Mouse (Mus musculus) heart, embryonic 16.5 days (tissue): ENCODE data around the gene Gcnt2. TPM values are rescaled to one million over a fixed set of nuclear protein-coding genes. Genes with fewer than 3 reads are reported as not detected.
A peak's percentile ranks its signal among the peaks of the same experiment; 100 is the strongest.

Experiments used
- ATAC-seq: fragments of 200-750 bp; cut with Nextera tagmentation; replicated peaks from 2 replicates; pipeline ENCODE4 v1.8.0; 2017; ENCODE audit warnings: moderate number of reproducible peaks; ENCODE audit not compliant: insufficient read depth, low FRiP score; ENCODE audit errors: extremely low read depth
- H3K27ac ChIP-seq: fragments of 300-500 bp; sonication (generic); 2 replicates; pipeline ENCODE4 v1.5.1; 2014; ENCODE audit warnings: mild to moderate bottlenecking, low read length, control low read depth, moderate library complexity
- H3K27me3 ChIP-seq: fragments of 300-500 bp; sonication (generic); 2 replicates; pipeline ENCODE4 v1.6.1; 2014; ENCODE audit warnings: low read length, mixed read lengths; ENCODE audit not compliant: control insufficient read depth, insufficient read depth
- H3K36me3 ChIP-seq: fragments of 300-500 bp; sonication (generic); 2 replicates; pipeline ENCODE4 v1.6.1; 2014; ENCODE audit not compliant: control insufficient read depth, insufficient read depth
- H3K4me1 ChIP-seq: fragments of 300-500 bp; sonication (generic); 2 replicates; pipeline ENCODE4 v1.6.1; 2014; ENCODE audit warnings: low read length, mixed read lengths; ENCODE audit not compliant: control insufficient read depth, insufficient read depth
- H3K4me2 ChIP-seq: fragments of 300-500 bp; sonication (generic); 2 replicates; pipeline ENCODE4 v1.6.1; 2014; ENCODE audit warnings: low read depth, mild to moderate bottlenecking, control low read depth, low read length
- H3K4me3 ChIP-seq: fragments of 300-500 bp; sonication (generic); 2 replicates; pipeline ENCODE4 v1.5.1; 2014; ENCODE audit warnings: mild to moderate bottlenecking, control low read depth, low read length
- H3K9ac ChIP-seq: fragments of 300-500 bp; sonication (generic); 2 replicates; pipeline ENCODE4 v1.6.1; 2014; ENCODE audit warnings: low read length, control low read depth
- H3K9me3 ChIP-seq: fragments of 300-500 bp; sonication (generic); replicated peaks from 2 replicates; pipeline ENCODE4 v1.6.1; 2016; ENCODE audit warnings: low read length; ENCODE audit not compliant: control insufficient read depth
- WGBS: fragments of 180-500 bp; shearing (Covaris S2); extraction: QIAGEN DNeasy Blood & Tissue Kit; methylation state at CpG from one replicate; pipeline ENCODE4 v1.1.7; 2014; 5-methylcytosine and 5-hydroxymethylcytosine counted together
- polyA plus RNA-seq: library from polyadenylated mRNA; unstranded; fragments of >200 nt; fragmentation: Nextera tagmentation; extraction: Ambion mirVana; gene quantifications from 2 replicates; pipeline ENCODE4 v1.2.1, GENCODE M21; 2015

Gene Gcnt2
- polyA plus RNA-seq, 1 experiment from 2014 or later = 5.0 TPM

DNA sequence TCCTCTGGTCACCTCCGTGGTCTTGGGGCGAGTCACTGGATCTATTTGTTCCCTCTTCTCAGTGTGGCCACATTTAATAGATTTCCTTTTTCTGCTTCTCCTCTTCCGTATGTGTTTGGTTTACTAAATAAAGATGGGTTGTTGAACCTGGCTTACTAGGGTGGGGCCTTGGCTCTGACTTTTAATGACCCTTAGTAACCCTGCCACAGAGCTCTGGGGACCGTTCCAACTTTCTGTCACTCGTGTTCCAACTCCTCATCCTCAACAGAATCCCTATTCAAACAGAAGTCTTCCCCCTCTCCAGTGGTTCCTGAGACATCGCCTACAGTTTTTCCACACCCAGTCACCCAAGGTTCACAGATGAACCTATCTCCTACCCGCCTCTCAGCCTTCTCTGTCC, 96.2 kb downstream of the Gcnt2 start:
- H3K27ac ChIP-seq = no peak overlapping the region
- no peak overlapping the region for H3K4me2 ChIP-seq
- H3K4me3 ChIP-seq = no peak overlapping the region
- H3K36me3 ChIP-seq = no peaks in the 10 kb centered on the region
- peaks cover 7% of the 10 kb centered on the region; the same call in 1 of the 2 replicates for H3K4me1 ChIP-seq
- 58% methylated on average over 7 of the region's 7 CpGs for WGBS
- H3K27me3 ChIP-seq = no peaks in the 10 kb centered on the region
- ATAC-seq = no peak; the same call in 1 of the 2 replicates
- no peak overlapping the region for H3K9ac ChIP-seq
- H3K9me3 ChIP-seq = no peaks in the 10 kb centered on the region

DNA sequence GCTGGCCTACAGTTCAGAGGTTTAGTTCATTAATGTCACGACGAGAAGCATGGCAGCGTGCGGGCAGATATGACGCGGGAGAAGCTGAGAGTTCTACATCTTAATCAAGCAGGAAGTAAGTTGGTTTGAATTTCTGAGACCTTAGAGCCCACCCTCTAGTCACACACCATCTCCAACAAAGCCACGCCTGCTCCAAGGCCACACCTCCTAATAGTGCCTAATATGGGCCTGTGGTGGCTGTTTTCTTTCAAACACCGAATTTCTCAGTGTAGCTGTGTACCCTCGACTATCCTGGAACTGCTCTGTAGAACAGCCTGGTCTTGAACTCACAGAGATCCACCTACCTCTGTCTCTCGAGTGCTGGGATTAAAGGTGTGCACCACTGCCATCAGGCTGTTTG, 108.1 kb downstream of the Gcnt2 start:
- no peaks in the 10 kb centered on the region for H3K9me3 ChIP-seq
- H3K27me3 ChIP-seq = no peaks in the 10 kb centered on the region
- 90% methylated on average over 10 of the region's 10 CpGs for WGBS
- H3K36me3 ChIP-seq = no peaks in the 10 kb centered on the region
- H3K4me2 ChIP-seq = no peak overlapping the region
- no peak overlapping the region for H3K4me3 ChIP-seq
- H3K9ac ChIP-seq = no peak overlapping the region
- H3K4me1 ChIP-seq = no peaks in the 10 kb centered on the region
- ATAC-seq = no peak
- no peak overlapping the region for H3K27ac ChIP-seq

DNA sequence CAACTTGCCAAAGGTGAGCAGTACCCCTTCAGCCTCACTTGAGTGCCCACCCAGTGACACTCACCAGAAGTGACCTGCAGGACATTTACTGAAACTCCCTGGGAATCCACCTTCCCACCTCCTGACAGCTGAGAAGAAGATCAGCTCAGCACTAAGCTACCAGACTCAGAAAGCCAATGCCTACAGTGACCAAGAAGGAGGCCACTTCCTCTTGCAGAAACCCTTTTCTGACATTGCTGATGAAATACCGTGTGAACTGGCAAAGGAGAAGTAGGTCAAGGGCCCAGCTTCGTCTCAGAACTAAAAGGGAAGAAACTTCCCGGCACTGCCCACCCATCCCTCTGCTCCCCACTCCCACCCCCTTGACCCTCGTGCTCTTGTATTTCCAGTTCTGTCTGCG, 109.0 kb downstream of the Gcnt2 start:
- 54% methylated on average over 5 of the region's 5 CpGs for WGBS
- no peaks in the 10 kb centered on the region for H3K36me3 ChIP-seq
- no peak overlapping the region for H3K9ac ChIP-seq

GRCm38 (mm10) chr13:40969761-40970390, 110.3 kb downstream of the Gcnt2 start:
- Histone ChIP-seq H3K36me3 (no peaks in the 10 kb centered on the region), H3K27me3 (no peaks in the 10 kb centered on the region), H3K27ac (no peak overlapping the region), H3K9me3 (no peaks in the 10 kb centered on the region), H3K4me2 (no peak overlapping the region), H3K4me1 (no peaks in the 10 kb centered on the region), H3K9ac (no peak overlapping the region), H3K4me3 (no peak overlapping the region)
- WGBS = 87% methylated on average over 4 of the region's 4 CpGs
- ATAC-seq = no peak

More for the DNA sequence above, 109.0 kb downstream of the Gcnt2 start:
- Histone ChIP-seq H3K27me3 (no peaks in the 10 kb centered on the region), H3K4me2 (no peak overlapping the region), H3K9me3 (no peaks in the 10 kb centered on the region), H3K27ac (no peak overlapping the region), H3K4me3 (no peak overlapping the region), H3K4me1 (no peaks in the 10 kb centered on the region)
- ATAC-seq = no peak

DNA sequence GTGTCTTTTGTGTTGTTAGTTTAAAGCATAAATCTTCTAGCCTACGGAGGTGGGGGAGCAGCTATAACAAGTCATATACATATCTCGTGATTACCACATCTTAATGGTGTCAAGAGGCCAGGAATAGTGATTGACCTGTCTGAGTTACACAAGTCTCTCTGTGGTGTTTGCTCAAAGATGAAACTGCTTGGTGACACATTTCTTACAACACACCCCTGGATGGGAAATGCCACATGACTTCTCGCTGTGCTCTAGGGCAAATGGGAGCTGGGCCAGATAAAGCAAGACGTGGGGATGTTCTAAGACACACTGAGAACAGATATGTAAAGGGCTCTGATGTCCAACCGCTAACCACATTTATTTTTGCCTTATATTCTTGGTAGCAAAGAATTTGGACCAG, 111.7 kb downstream of the Gcnt2 start:
- H3K4me3 ChIP-seq = no peak overlapping the region
- WGBS = 78% methylated on average over 5 of the region's 5 CpGs
- no peaks in the 10 kb centered on the region for H3K9me3 ChIP-seq
- no peaks in the 10 kb centered on the region for H3K4me1 ChIP-seq
- no peak overlapping the region for H3K4me2 ChIP-seq
- no peaks in the 10 kb centered on the region for H3K36me3 ChIP-seq
- no peak overlapping the region for H3K9ac ChIP-seq
- H3K27ac ChIP-seq = no peak overlapping the region
- H3K27me3 ChIP-seq = no peaks in the 10 kb centered on the region
- no peak for ATAC-seq

DNA sequence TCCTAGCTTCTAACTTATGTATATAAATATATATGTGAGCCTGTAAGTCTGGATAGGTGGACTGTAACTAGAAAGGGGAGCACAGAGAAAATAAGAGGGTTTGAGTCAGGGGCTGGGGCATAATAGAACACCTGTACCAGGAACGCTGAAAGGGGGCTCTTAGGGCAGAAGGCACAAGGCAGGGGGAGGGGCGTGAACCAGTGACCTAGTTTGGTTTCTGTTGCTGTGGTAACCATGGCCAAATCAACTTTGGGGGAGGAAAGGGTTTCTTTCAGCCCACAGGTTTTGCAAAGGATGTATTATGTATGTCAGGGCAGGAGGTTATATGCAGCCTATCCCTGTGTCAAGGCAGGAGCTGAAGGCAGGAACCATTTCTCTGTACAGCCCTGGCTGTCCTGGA, 112.3 kb downstream of the Gcnt2 start:
- no peak overlapping the region for H3K4me2 ChIP-seq
- no peak overlapping the region for H3K4me3 ChIP-seq
- 76% methylated on average over 2 of the region's 2 CpGs for WGBS
- H3K36me3 ChIP-seq = no peaks in the 10 kb centered on the region
- no peak overlapping the region for H3K27ac ChIP-seq
- ATAC-seq = no peak
- H3K9me3 ChIP-seq = no peaks in the 10 kb centered on the region
- H3K9ac ChIP-seq = no peak overlapping the region
- no peaks in the 10 kb centered on the region for H3K27me3 ChIP-seq
- H3K4me1 ChIP-seq = no peaks in the 10 kb centered on the region

GRCm38 (mm10) chr13:40972976-40973375, 113.4 kb downstream of the Gcnt2 start:
- Histone ChIP-seq H3K36me3 (no peaks in the 10 kb centered on the region), H3K27me3 (no peaks in the 10 kb centered on the region), H3K4me2 (no peak overlapping the region), H3K27ac (no peak overlapping the region), H3K9ac (no peak overlapping the region), H3K9me3 (no peaks in the 10 kb centered on the region), H3K4me3 (no peak overlapping the region), H3K4me1 (no peaks in the 10 kb centered on the region)
- 84% methylated on average over 5 of the region's 5 CpGs for WGBS
- no peak for ATAC-seq

GRCm38 (mm10) chr13:40977609-40978008, 118.1 kb downstream of the Gcnt2 start:
- no peaks in the 10 kb centered on the region for H3K9me3 ChIP-seq
- H3K4me2 ChIP-seq = no peak overlapping the region
- no peak overlapping the region for H3K4me3 ChIP-seq
- H3K36me3 ChIP-seq = no peaks in the 10 kb centered on the region
- no peak for ATAC-seq
- H3K27me3 ChIP-seq = no peaks in the 10 kb centered on the region
- H3K27ac ChIP-seq = no peak overlapping the region
- H3K4me1 ChIP-seq = no peaks in the 10 kb centered on the region
- no peak overlapping the region for H3K9ac ChIP-seq
- WGBS = 17% methylated on average over 7 of the region's 7 CpGs

GRCm38 (mm10) chr13:40978652-40979051, 119.1 kb downstream of the Gcnt2 start:
- H3K4me3 ChIP-seq = no peak overlapping the region
- no peaks in the 10 kb centered on the region for H3K9me3 ChIP-seq
- WGBS = 54% methylated on average over 4 of the region's 4 CpGs
- H3K27ac ChIP-seq = peak overlapping the region; percentile 47
- no peak overlapping the region for H3K9ac ChIP-seq
- no peaks in the 10 kb centered on the region for H3K4me1 ChIP-seq
- H3K4me2 ChIP-seq = 0 out of 2 replicates have a peak overlapping the region, but pooled peaks have one; percentile 1
- H3K27me3 ChIP-seq = no peaks in the 10 kb centered on the region
- ATAC-seq = peak; percentile 65
- H3K36me3 ChIP-seq = no peaks in the 10 kb centered on the region
